Mouse (Mus musculus) embryonic facial prominence, embryonic 12.5 days (tissue): Measurements from ENCODE around the gene Myod1. TPM values are rescaled to one million over a fixed set of nuclear protein-coding genes. Genes with fewer than 3 reads are reported as not detected.

Experiments used
- ATAC-seq: fragments of 200-750 bp; cut with Nextera tagmentation; 2 replicates; pipeline ENCODE4 v1.8.0; 2017; ENCODE audit not compliant: insufficient number of reproducible peaks, insufficient read depth, low FRiP score, low TSS enrichment
- H3K27ac ChIP-seq: fragments of 300-500 bp; sonication (generic); 2 replicates; pipeline ENCODE4 v1.5.1; 2016; ENCODE audit warnings: mild to moderate bottlenecking
- H3K27me3 ChIP-seq: fragments of 300-500 bp; sonication (generic); 2 replicates; pipeline ENCODE4 v1.6.1; 2016; ENCODE audit warnings: mild to moderate bottlenecking, moderate library complexity
- H3K36me3 ChIP-seq: fragments of 300-500 bp; sonication (generic); 2 replicates; pipeline ENCODE4 v1.6.1; 2016; ENCODE audit warnings: mild to moderate bottlenecking
- H3K4me1 ChIP-seq: fragments of 300-500 bp; sonication (generic); 2 replicates; pipeline ENCODE4 v1.6.1; 2016
- H3K4me2 ChIP-seq: fragments of 300-500 bp; sonication (generic); replicated peaks from 2 replicates; pipeline ENCODE4 v1.6.1; 2016; ENCODE audit warnings: mild to moderate bottlenecking, moderate library complexity
- H3K4me3 ChIP-seq: fragments of 300-500 bp; sonication (generic); 2 replicates; pipeline ENCODE4 v1.5.1; 2016; ENCODE audit warnings: mild to moderate bottlenecking
- H3K9ac ChIP-seq: fragments of 300-500 bp; sonication (generic); 2 replicates; pipeline ENCODE4 v1.6.1; 2016; ENCODE audit warnings: mild to moderate bottlenecking, moderate library complexity
- H3K9me3 ChIP-seq: fragments of 300-500 bp; sonication (generic); 2 replicates; pipeline ENCODE4 v1.6.1; 2016; ENCODE audit warnings: mild to moderate bottlenecking, moderate library complexity
- WGBS: fragments of 180-500 bp; shearing (Covaris S2); methylation state at CpG from one replicate; pipeline ENCODE4 v1.1.7; 2016; 5-methylcytosine and 5-hydroxymethylcytosine counted together
- polyA plus RNA-seq: library from polyadenylated mRNA; unstranded; fragments of >200 nt; fragmentation: Nextera tagmentation; extraction: Ambion mirVana; gene quantifications from 2 replicates; pipeline ENCODE4 v1.2.1, GENCODE M21; 2016

Myod1 gene
- polyA plus RNA-seq, 1 experiment from 2014 or later, result 28.8 TPM

GRCm38 (mm10) chr7:46418102-46418622, 41.9 kb downstream of the Myod1 start:
- Histone ChIP-seq H3K27me3 (0 out of 2 replicates have a peak, but pooled peaks cover 5% of the 10 kb centered on the region), H3K36me3 (no peaks in the 10 kb centered on the region), H3K9ac (no peak overlapping the region), H3K4me2 (no peak overlapping the region), H3K4me3 (no peak overlapping the region), H3K4me1 (no peaks in the 10 kb centered on the region), H3K27ac (no peak overlapping the region), H3K9me3 (no peaks in the 10 kb centered on the region)
- no peak for ATAC-seq
- WGBS, result 76% methylated on average over 16 of the region's 16 CpGs

DNA sequence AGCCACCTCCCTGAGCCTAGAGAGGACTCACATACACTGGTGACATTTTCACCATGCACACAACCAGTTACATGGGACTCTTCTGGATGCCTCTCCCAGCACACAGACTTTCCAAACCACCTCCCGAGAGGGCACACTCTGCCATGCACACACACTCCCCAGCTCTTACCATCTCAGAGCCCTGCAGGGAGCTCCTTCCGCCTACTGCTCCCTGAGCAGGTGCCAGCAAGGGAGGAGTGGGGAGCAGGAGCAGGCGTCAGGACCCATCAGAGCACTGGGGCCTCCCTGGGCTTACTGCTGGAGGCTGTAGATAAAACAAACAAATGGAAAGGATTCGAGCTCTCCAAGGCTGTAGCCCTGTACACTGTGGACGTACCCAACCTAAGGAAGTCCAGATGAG, 45.3 kb downstream of the Myod1 start:
- ATAC-seq, result no peak
- WGBS, result 36% methylated on average over 5 of the region's 5 CpGs

DNA sequence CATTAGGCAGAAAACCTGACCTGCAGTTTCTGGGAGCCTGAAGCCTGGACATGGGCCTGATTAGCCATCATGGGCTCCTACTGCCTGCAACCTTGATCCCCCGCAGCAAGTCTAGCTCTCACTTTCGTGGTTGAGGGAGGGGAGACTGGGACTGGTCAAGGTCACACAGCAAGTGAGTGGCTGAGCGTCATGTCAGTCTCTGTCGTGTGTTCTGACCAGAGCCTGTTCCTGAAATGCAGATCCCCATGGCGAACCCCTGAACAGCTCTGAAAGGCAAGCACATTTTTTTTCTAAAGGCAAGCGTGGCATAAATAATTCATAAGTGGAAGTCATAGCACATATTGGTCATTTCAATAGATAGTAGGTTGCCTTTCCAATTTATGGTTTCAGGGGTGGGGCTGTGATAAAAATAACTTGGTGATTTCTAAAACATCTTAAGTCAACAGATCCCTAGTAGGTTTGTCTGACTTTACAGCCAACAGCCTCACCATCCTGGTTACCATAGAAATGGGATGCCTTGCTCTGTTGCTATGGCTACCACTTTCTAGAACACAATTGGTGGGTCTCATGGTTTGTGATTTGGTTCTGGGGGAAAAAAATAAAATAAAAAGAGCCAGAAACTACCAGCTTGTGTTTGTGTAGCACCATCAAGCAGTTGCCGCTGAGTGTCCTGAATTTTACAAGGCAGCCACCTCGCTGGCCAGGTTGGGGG, 45.9 kb downstream of the Myod1 start:
- Histone ChIP-seq H3K9me3 (no peaks in the 10 kb centered on the region; the same call in 1 of the 2 replicates), H3K4me3 (no peak overlapping the region), H3K36me3 (no peaks in the 10 kb centered on the region), H3K27me3 (peaks cover 4% of the 10 kb centered on the region; the same call in 1 of the 2 replicates), H3K9ac (no peak overlapping the region), H3K27ac (no peak overlapping the region), H3K4me2 (no peak overlapping the region), H3K4me1 (no peaks in the 10 kb centered on the region)
- ATAC-seq, result no peak
- WGBS, result 75% methylated on average over 8 of the region's 8 CpGs

More for the DNA sequence above, 45.3 kb downstream of the Myod1 start:
- H3K36me3 ChIP-seq, result no peaks in the 10 kb centered on the region
- no peak overlapping the region for H3K9ac ChIP-seq
- no peak overlapping the region for H3K27ac ChIP-seq
- H3K4me3 ChIP-seq, result no peak overlapping the region
- H3K27me3 ChIP-seq, result peaks cover 4% of the 10 kb centered on the region; the same call in 1 of the 2 replicates
- H3K9me3 ChIP-seq, result no peaks in the 10 kb centered on the region; the same call in 1 of the 2 replicates
- no peak overlapping the region for H3K4me2 ChIP-seq
- no peaks in the 10 kb centered on the region for H3K4me1 ChIP-seq

- Histone ChIP-seq H3K27me3 (peaks cover 4% of the 10 kb centered on the region; the same call in 1 of the 2 replicates), H3K9me3 (no peaks in the 10 kb centered on the region; the same call in 1 of the 2 replicates), H3K4me3 (no peak overlapping the region), H3K27ac (no peak overlapping the region), H3K9ac (no peak overlapping the region), H3K4me1 (no peaks in the 10 kb centered on the region), H3K4me2 (no peak overlapping the region), H3K36me3 (no peaks in the 10 kb centered on the region)
- WGBS, result 58% methylated on average over 18 of the region's 18 CpGs
- ATAC-seq, result no peak
Observed at GRCm38 (mm10) chr7:46422764-46423412, 46.6 kb downstream of the Myod1 start.

- Histone ChIP-seq H3K36me3 (no peaks in the 10 kb centered on the region), H3K4me2 (no peak overlapping the region), H3K27me3 (peaks cover 4% of the 10 kb centered on the region; the same call in 1 of the 2 replicates), H3K4me1 (no peaks in the 10 kb centered on the region), H3K4me3 (no peak overlapping the region), H3K9me3 (no peaks in the 10 kb centered on the region; the same call in 1 of the 2 replicates), H3K27ac (no peak overlapping the region), H3K9ac (no peak overlapping the region)
- no peak for ATAC-seq
- 79% methylated on average over 3 of the region's 3 CpGs for WGBS
Observed at GRCm38 (mm10) chr7:46423951-46424350, 47.7 kb downstream of the Myod1 start.

DNA sequence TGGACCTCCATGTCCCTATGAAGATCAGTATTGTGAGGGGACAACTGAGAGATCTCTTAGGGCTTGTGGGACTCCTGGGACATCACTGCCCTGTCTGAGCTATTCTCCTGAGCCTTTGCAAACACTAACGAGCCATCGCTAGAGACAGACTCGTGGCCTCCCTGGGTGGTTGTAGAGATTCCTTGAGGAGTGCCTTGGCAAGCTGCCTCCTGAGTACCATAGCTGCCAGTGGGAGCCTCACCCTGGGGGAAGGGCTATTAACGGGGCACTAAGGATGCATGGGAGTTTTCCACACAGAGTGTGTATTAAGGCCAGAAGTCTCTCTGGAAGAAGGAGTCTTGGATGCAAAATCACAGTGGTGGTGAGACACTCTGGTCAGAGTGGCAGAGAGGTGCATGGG, 48.7 kb downstream of the Myod1 start:
- H3K27ac ChIP-seq, result no peak overlapping the region
- no peaks in the 10 kb centered on the region; the same call in 1 of the 2 replicates for H3K9me3 ChIP-seq
- WGBS, result 78% methylated on average over 4 of the region's 4 CpGs
- ATAC-seq, result no peak
- no peaks in the 10 kb centered on the region for H3K4me1 ChIP-seq
- no peak overlapping the region for H3K4me2 ChIP-seq
- no peak overlapping the region for H3K9ac ChIP-seq
- H3K4me3 ChIP-seq, result no peak overlapping the region
- H3K27me3 ChIP-seq, result peaks cover 4% of the 10 kb centered on the region; the same call in 1 of the 2 replicates
- no peaks in the 10 kb centered on the region for H3K36me3 ChIP-seq

Other genes starting within 250 kb of the Myod1 start
- 0.87 and 0.93 TPM in 2 replicates for gene Abcc8, start 196.4 kb upstream of the Myod1 start, polyA plus RNA-seq
- gene Ush1c, start 138.0 kb upstream of the Myod1 start, polyA plus RNA-seq, result 2.6 and 2.8 TPM in 2 replicates
- 0.68 and 1.1 TPM in 2 replicates for gene Otog, start 135.5 kb upstream of the Myod1 start, polyA plus RNA-seq
- gene Kcnc1, start 20.0 kb downstream of the Myod1 start, polyA plus RNA-seq, result 0.50 and 0.81 TPM in 2 replicates